Mouse (Mus musculus) effector memory CD4-positive, alpha-beta T cell, adult 7 months (primary cell): ENCODE measurements around the gene Rasgrp3. TPM values are rescaled to one million over a fixed set of nuclear protein-coding genes. Genes with fewer than 3 reads are reported as not detected.

ENCODE experiments used
- polyA plus RNA-seq: library from polyadenylated mRNA; unstranded; fragments of 100-300 nt; shearing (Covaris generic); gene quantifications from one replicate; pipeline ENCODE4 v1.2.1, GENCODE M21; 2017

The Rasgrp3 gene
- 1.1 TPM for polyA plus RNA-seq

GRCm38 (mm10) chr17:75435599-75435998 is at the start of gene Rasgrp3:
Gene Rasgrp3 (plus strand): TSS chr17:75435896.

GRCm38 (mm10) chr17:75551512-75552400 is 116.1 kb downstream of the Rasgrp3 start, which contains the start of gene Fam98a:
Gene Fam98a (minus strand): TSS chr17:75551946.

Other genes with a start within 250 kb of the Rasgrp3 start
- 16.8 TPM for gene Fam98a, start 116.0 kb downstream of the Rasgrp3 start, polyA plus RNA-seq